Mouse (Mus musculus) testis, postnatal 14 days (tissue): ENCODE data around the gene Scml4.

Experiments
- DNase-seq: peaks from one replicate; pipeline ENCODE4 v3.0.0; 2021; ENCODE audit warnings: low spot score

Scml4 gene

GRCm38 (mm10) chr10:42995484-42995895, 135.3 kb downstream of the Scml4 start:
- DNase-seq = no peak

DNA sequence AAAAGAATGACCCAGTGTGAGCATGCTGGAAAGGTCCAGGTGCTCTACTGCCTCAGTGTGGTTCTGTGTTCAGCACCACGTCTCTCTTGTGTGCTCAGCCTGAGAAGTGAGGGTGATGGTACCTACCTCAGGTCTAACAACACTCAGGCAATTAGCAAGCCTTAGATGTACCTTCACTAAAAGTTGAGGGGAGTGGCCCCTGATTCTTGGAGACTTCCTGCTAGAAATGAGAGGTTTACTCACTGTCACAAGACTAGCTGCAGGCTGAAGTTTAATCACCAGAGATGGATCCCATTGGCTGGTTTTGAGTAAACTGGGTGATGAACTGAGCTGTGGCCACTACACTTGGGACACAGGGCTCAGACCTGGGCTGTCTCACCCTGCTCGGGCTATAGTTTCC, 137.1 kb downstream of the Scml4 start:
- no peak for DNase-seq

DNA sequence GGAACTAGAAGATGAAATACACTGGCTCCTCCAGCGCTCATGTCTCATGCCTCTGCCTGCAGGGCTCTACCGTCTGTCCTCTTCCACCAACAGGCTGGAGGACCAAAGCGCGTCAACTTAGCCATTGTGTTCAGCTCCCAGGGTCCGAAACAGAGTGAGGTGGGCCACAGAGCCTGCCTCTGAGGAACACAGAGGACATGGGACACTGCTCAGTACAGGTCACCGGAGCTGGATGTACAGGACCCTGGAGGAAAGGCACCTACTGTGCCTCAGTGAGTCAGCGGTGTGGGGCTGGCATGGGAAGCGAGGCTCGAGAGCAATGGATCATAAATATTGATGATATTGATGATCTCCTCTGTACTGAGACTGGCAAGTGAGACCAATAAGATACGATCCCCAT, 139.2 kb downstream of the Scml4 start:
- no peak for DNase-seq

- DNase-seq = no peak
Measured at GRCm38 (mm10) chr10:43001433-43001832, 141.3 kb downstream of the Scml4 start.

GRCm38 (mm10) chr10:43002066-43002678, 142.0 kb downstream of the Scml4 start:
- no peak for DNase-seq

- DNase-seq = no peak
Measured at GRCm38 (mm10) chr10:43002721-43003465, 142.7 kb downstream of the Scml4 start.

DNA sequence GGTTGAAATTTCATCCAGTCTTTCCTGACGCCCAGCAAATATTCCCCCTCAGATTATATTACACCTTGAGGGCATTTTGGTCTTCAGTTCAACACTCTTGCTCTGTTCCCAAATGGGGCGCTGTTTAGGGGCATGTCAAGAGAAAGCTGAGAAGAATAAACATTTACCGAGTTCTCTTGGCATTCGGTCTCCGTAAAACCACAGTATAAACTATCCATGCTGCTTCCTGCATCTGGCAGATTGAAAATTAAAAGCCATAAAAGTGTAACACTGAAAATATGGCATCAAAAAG, 143.2 kb downstream of the Scml4 start:
- no peak for DNase-seq

DNA sequence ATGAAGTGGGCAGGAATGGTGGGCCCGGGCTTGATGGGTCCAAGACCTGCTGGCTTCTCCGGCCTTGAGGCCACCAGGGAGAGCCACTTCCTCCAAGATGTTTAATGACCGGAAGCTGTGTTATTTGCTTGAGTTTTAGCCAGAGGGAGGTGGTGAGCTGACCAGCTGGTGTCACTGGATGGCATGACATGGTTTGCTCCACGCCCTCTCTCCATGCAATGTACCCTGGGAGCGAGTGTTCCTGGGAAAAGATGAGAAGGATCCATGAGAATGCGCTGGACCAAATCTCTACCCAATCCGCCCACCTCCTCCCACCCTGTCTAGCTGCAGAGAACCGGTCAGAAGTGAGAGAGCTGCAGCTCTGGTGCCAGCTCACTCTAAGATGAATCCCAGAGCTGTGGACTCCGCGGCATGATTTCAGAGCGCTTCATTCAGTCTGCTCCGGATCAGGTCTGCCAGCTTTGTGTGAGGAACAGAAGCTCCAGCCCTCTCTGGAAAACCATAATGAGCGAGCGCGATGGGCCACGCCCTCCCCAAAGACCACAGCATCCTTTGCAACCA, 144.1 kb downstream of the Scml4 start:
- DNase-seq = no peak

- no peak for DNase-seq
Measured at GRCm38 (mm10) chr10:43005031-43005430, 144.9 kb downstream of the Scml4 start.

DNA sequence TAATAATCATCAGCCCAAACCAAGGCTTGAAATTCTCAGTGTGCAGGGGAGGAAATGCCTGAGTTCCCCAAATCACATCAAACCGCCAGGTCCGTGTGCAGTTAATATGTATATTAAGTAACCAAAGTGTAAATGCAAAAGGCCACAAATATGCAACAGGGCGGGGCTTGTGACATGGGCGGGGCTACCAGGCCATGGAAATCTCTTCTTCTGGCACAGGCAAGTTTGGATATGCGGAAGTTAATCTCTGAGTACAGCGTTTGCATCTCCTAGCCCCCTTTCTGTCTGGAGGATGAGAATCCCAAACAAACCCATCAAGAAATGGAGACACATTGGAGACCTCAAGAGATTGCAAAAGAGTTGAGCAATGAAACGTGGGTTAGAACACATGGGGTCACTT, 145.5 kb downstream of the Scml4 start:
- no peak for DNase-seq

DNA sequence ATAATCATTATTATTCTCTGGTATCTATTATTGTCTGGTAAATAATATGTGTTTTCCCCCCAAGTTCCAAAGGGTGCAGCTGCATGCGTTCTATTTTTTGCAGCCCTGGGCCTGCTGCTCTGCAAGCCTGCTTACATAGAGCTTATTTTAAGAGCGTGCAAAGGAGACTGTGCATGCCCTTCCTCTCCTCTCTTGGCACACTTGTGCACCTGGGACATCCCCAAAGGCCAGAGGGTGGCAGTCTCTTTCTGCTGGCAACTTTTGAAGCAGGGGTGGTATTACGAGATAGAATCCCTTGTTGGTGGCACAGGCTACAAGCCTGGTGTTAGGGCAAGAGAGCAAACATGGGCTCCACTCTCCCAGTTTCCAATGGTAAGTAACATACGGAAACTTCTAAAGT, 146.4 kb downstream of the Scml4 start:
- no peak for DNase-seq

GRCm38 (mm10) chr10:43008116-43008515, 147.9 kb downstream of the Scml4 start:
- no peak for DNase-seq
